Mouse (Mus musculus) A20 (cell line): Measurements from ENCODE around the gene Klc1.

Experiments
- DNase-seq: peaks from one replicate; pipeline ENCODE4 v3.0.0-alpha.2; 2011; ENCODE audit warnings: low read depth, low spot score

Gene Klc1

DNA sequence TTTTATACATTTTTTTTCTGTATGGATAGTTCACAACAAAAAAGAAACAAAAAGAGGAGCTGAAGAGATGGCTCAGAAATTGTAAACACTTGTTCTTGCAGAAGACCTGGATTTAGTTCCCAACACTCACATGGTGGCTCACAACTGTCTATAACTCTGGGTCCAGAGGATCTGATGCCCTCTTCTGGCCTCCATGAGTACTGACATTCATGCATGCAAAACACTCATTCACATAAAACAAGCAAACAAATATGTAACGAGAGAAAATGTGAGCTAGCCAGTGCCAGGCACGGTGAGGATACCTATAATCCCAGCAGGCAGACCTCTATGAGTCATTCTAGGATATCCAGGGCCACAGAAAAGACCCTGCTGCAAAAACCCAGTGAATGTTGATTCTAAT lies 92.6 kb downstream of the Klc1 start:
- DNase-seq, result peak; percentile 43

GRCm38 (mm10) chr12:111851745-111852144 lies 93.1 kb downstream of the Klc1 start:
- no peak for DNase-seq

DNA sequence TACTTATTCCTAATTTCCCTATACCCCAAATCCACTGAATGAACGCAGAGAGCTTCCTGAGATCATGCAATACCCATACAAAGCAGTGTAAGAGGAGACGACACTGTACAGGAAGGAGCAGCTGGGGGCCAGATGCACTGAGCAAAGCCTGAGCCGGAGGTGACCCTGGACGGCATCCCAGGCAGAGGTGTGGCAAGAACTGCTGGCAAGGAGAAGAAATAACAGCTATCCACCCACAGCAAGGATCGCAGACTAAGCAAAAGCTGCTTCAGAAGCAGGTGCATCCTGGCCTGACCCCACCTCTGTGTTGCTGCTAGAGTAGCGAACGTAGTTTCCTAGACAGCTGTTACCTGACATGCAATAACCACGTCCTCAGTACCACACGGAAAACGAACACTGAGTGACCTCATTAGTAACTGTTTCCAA lies 94.4 kb downstream of the Klc1 start:
- DNase-seq, result no peak

DNA sequence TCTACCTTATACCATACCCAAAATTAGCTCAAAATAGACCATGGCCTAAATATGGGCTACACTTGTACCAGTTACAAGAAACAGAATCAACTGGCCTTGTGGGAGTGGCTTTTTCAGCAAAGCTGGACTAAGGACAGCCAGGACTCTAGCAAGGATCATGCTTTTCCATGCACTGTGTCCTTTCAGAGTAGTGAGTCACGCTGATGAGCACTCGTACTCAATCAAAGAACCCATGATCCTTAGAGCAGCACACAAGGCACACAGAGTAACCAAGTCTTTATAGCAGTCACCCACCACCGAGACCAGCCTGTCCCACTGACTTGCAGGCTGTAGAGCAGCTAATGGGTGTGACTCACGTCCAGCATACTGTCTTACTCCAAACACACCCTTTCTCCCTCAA lies 94.9 kb downstream of the Klc1 start:
- no peak for DNase-seq

DNA sequence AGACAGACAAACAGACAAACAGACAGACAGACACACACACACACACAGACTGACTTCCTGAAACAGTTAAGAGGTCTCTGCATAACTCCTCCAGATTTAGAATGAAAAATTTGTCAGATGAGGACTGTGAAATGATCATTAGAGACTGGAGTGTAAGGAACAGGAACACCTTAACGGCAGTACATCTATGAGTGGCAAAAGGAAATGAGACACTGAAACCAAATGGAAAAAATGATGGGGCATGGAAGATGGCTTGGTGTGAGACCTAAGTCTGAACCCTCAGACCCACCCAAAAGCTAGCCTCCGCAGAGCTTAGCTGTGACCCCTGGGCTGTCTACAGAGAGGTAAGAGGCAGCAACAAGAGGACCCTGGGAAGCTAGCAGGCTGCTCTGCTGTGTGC lies 96.8 kb downstream of the Klc1 start:
- no peak for DNase-seq
